Comparison of ENCODE assay signal across 8 mouse cellular contexts in the genomic region with DNA sequence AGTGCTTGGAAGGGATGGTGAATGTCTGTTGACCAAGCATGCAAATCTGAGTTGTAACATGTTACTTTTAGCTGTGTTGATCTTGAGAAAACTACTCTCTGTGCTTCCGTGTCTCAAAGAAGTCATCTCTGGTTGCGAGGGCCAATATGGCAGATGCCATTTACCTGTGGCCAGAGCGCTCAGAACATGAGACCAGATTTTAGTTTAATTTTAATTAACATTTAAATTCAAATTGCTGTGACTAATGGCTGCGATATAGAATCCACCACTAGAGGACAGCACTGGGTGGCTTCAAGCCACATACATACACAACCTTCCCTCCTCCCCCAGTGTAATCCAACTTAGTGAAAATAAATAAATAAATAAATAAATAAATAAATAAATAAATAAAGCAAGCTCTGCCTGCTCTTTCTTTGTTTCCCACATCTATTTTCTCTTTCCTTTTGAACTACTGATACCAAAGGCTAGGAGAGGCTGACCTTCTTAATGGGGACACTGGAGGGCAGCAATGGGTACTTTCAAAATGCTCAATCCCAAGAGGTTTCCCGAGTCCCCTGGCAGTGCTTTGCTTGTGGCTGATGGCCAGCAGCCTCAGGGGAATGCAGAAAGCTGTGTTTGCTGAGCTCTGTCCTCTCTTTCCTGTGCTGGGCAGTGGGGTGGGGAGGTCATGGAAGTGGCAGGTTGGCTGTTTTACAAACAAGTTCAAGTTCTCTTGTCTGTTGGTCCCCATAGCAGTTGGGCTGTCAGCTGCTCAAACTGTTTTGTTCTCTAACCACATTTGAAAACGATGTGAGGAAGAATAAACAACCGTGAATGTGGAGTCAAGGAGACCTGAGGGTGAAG. TPM values are rescaled to one million over a fixed set of nuclear protein-coding genes. Genes with fewer than 3 reads are reported as not detected.
A peak's percentile ranks its signal among the peaks of the same experiment; 100 is the strongest.
DNase-seq lines count a peak whose midpoint lies in the region; ATAC-seq and TF ChIP-seq lines count a peak whose summit lies in the region.
"Not testable (repeated sequence)": the region's sequence is repeated elsewhere in the genome, so short reads cannot be mapped to it uniquely, and the experiment has no call there.

No protein-coding gene starts in this region.

- TF ChIP-seq CTCF in Patski (IDR thresholded peaks at IDR 0.05), result peak; percentile 90

- not testable (repeated sequence) for H3K27me3 ChIP-seq in Patski

- CTCF ChIA-PET in Patski (lab: Charles Lee), result not testable (repeated sequence)

- DNase-seq in Patski (ENCODE audit: low read depth, low spot score), result not testable (repeated sequence)
- DNase-seq in cerebellum, adult 9-11 months, result peak; percentile 75
- peak; percentile 72 to 78 for DNase-seq in gastrocnemius, adult 8-10 months (ENCODE audit: low spot score in 2 of 2)
- DNase-seq in induced T-regulatory cell, adult 2 months (ENCODE audit: low read depth), result peak; percentile 52
- DNase-seq in layer of hippocampus, postnatal 36 days, result peak; percentile 78
- DNase-seq in lung, postnatal 25 days (ENCODE audit: low spot score), result peak; percentile 96
- peak; percentile 73 for DNase-seq in right cerebral cortex, postnatal 25 days
- peak; percentile 74 to 96 for DNase-seq in urinary bladder, postnatal 4 days (ENCODE audit: low spot score in 2 of 2)

- ATAC-seq in Patski, result peak; percentile 65

- POLR2A ChIA-PET in Patski (lab: Charles Lee), result not testable (repeated sequence)

- in situ Hi-C loops in Patski (cut with MboI; ENCODE audit: low pct_unique_long_range_greater_than_20kb), result not testable (repeated sequence)

RNA-seq across cellular contexts. Expression of gene 4930467E23Rik, which starts 22.2 kb away (rescaled TPM):
- polyA plus RNA-seq in Patski (2021), result not detected
- under 1 TPM in 3 of 4 experiments, not detected in 1; 0.31 to 0.85 (median 0.39) TPM for total RNA-seq in gastrocnemius, adult 8-10 months (2022)
- under 1 TPM; 0.60 to 0.94 TPM for total RNA-seq in layer of hippocampus, postnatal 36 days (2021)
